Mouse (Mus musculus) liver, embryonic 14.5 days (tissue): ENCODE data around the gene Adcyap1r1. TPM values are rescaled to one million over a fixed set of nuclear protein-coding genes. Genes with fewer than 3 reads are reported as not detected.

Experiments used
- ATAC-seq: fragments of 200-750 bp; cut with Nextera tagmentation; 2 replicates; pipeline ENCODE4 v1.8.0; 2017; ENCODE audit warnings: moderate number of reproducible peaks, mild to moderate bottlenecking, moderate library complexity; ENCODE audit not compliant: insufficient read depth
- DNase-seq, 3 experiments: peaks; one replicate each; pipeline ENCODE4 v3.0.0-alpha.2; 2012 to 2013; ENCODE audit warnings: low read depth in 3 of 3, low spot score in 3 of 3
- H3K27ac ChIP-seq: fragments of 300-500 bp; sonication (generic); 2 replicates; pipeline ENCODE4 v1.5.1; 2014; ENCODE audit warnings: moderate library complexity, mild to moderate bottlenecking, control low read depth, inconsistent platforms
- H3K27me3 ChIP-seq: fragments of 300-500 bp; sonication (generic); 2 replicates; pipeline ENCODE4 v1.6.1; 2014; ENCODE audit warnings: mild to moderate bottlenecking, low read length, moderate library complexity; ENCODE audit not compliant: control insufficient read depth, insufficient read depth
- H3K36me3 ChIP-seq: fragments of 300-500 bp; sonication (generic); replicated peaks from 2 replicates; pipeline ENCODE4 v1.6.1; 2014; ENCODE audit warnings: low read depth; ENCODE audit not compliant: control insufficient read depth, insufficient read depth
- H3K4me1 ChIP-seq, 2 experiments: fragments of 200-500 bp in 1 of 2; fragments of 300-500 bp in 1 of 2; sonication (generic) in 1 of 2; replicated peaks; 2 replicates each; pipeline ENCODE4 v1.6.1; 2012 to 2014; ENCODE audit warnings: antibody characterized with exemption in 1 of 2, inconsistent platforms in 1 of 2, low read length in 1 of 2; ENCODE audit not compliant: control insufficient read depth in 2 of 2, insufficient read depth in 2 of 2
- H3K4me2 ChIP-seq: fragments of 300-500 bp; sonication (generic); 2 replicates; pipeline ENCODE4 v1.6.1; 2014; ENCODE audit warnings: low read depth, mild to moderate bottlenecking, control low read depth, moderate library complexity
- H3K4me3 ChIP-seq, 2 experiments: fragments of 200-500 bp in 1 of 2; fragments of 300-500 bp in 1 of 2; sonication (generic) in 1 of 2; 2 replicates each; pipeline ENCODE4 v1.5.1; 2012 to 2014; ENCODE audit warnings: low read depth in 2 of 2, low read length in 2 of 2, mild to moderate bottlenecking in 2 of 2, control low read depth in 1 of 2, inconsistent platforms in 1 of 2, moderate library complexity in 1 of 2; ENCODE audit not compliant: insufficient read depth in 1 of 2
- H3K9ac ChIP-seq: fragments of 300-500 bp; sonication (generic); replicated peaks from 2 replicates; pipeline ENCODE4 v1.6.1; 2014; ENCODE audit warnings: mild to moderate bottlenecking, control low read depth, moderate library complexity
- H3K9me3 ChIP-seq: fragments of 300-500 bp; sonication (generic); 2 replicates; pipeline ENCODE4 v1.6.1; 2016; ENCODE audit warnings: low read length, mixed read lengths; ENCODE audit not compliant: control insufficient read depth
- CTCF ChIP-seq: IDR thresholded peaks from 2 replicates; pipeline ENCODE4 v1.5.1; 2016; ENCODE audit warnings: antibody characterized with exemption, low read depth, control low read depth
- EP300 ChIP-seq: IDR thresholded peaks from 2 replicates; pipeline ENCODE4 v1.6.1; 2016; ENCODE audit warnings: antibody characterized with exemption, low read depth
- WGBS: fragments of 180-500 bp; shearing (Covaris S2); extraction: QIAGEN DNeasy Blood & Tissue Kit; methylation state at CpG from one replicate; pipeline ENCODE4 v1.1.7; 2014; ENCODE audit not compliant: insufficient replicate concordance; 5-methylcytosine and 5-hydroxymethylcytosine counted together
- polyA plus RNA-seq, 2 experiments: library from polyadenylated mRNA; depleted of rRNA in 1 of 2; stranded (reverse) in 1 of 2; unstranded in 1 of 2; fragments of >200 nt; fragmentation: Nextera tagmentation in 1 of 2; extraction: Ambion mirVana in 1 of 2; gene quantifications; 2 replicates each; pipeline versions ENCODE4 v1.2.1 to v1.2.3; 2012 to 2014

The Adcyap1r1 gene
- polyA plus RNA-seq, 2 experiments, result 0.01 TPM; not detected in 1

GRCm38 (mm10) chr6:55506519-55506918 is 54.7 kb downstream of the Adcyap1r1 start:
- no peak overlapping the region for H3K9ac ChIP-seq
- no peak overlapping the region for H3K4me3 ChIP-seq
- H3K36me3 ChIP-seq, result no peaks in the 10 kb centered on the region
- 67% methylated on average over 4 of the region's 4 CpGs for WGBS
- ATAC-seq, result no peak
- H3K4me2 ChIP-seq, result no peak overlapping the region
- no peak overlapping the region for H3K27ac ChIP-seq
- no peak for DNase-seq
- no peaks in the 10 kb centered on the region for H3K4me1 ChIP-seq
- no peaks in the 10 kb centered on the region for H3K27me3 ChIP-seq
- H3K9me3 ChIP-seq, result no peaks in the 10 kb centered on the region
- TF ChIP-seq EP300, result no peak
- no peak for TF ChIP-seq CTCF

GRCm38 (mm10) chr6:55509130-55509870 is 57.5 kb downstream of the Adcyap1r1 start:
- H3K4me1 ChIP-seq, result no peaks in the 10 kb centered on the region
- ATAC-seq, result no peak
- no peaks in the 10 kb centered on the region for H3K36me3 ChIP-seq
- H3K4me2 ChIP-seq, result no peak overlapping the region
- DNase-seq, result no peak
- no peak overlapping the region for H3K27ac ChIP-seq
- H3K9me3 ChIP-seq, result no peaks in the 10 kb centered on the region
- H3K27me3 ChIP-seq, result no peaks in the 10 kb centered on the region
- H3K9ac ChIP-seq, result no peak overlapping the region
- H3K4me3 ChIP-seq, result no peak overlapping the region
- WGBS, result 48% methylated on average over 6 of the region's 6 CpGs
- TF ChIP-seq CTCF (no peak), EP300 (no peak)

- H3K27ac ChIP-seq, result no peak overlapping the region
- ATAC-seq (no peak), DNase-seq (peak; percentile 10 to 24 (median 22))
- no peaks in the 10 kb centered on the region for H3K4me1 ChIP-seq
- TF ChIP-seq CTCF (peak; percentile 75), EP300 (no peak)
- WGBS, result 28% methylated on average over 12 of the region's 12 CpGs
- no peak overlapping the region for H3K4me2 ChIP-seq
- no peaks in the 10 kb centered on the region for H3K9me3 ChIP-seq
- no peaks in the 10 kb centered on the region for H3K27me3 ChIP-seq
- no peak overlapping the region for H3K4me3 ChIP-seq
- no peak overlapping the region for H3K9ac ChIP-seq
- no peaks in the 10 kb centered on the region for H3K36me3 ChIP-seq
Measured at GRCm38 (mm10) chr6:55511212-55512065, 59.7 kb downstream of the Adcyap1r1 start.

- ATAC-seq (no peak), DNase-seq (no peak)
- Histone ChIP-seq H3K4me2 (no peak overlapping the region), H3K4me1 (no peaks in the 10 kb centered on the region), H3K9ac (no peak overlapping the region), H3K9me3 (no peaks in the 10 kb centered on the region), H3K27me3 (no peaks in the 10 kb centered on the region), H3K36me3 (no peaks in the 10 kb centered on the region), H3K27ac (no peak overlapping the region), H3K4me3 (no peak overlapping the region)
- 44% methylated on average over 19 of the region's 19 CpGs for WGBS
- TF ChIP-seq EP300 (no peak), CTCF (no peak)
Measured at GRCm38 (mm10) chr6:55512066-55512703, 60.4 kb downstream of the Adcyap1r1 start.

GRCm38 (mm10) chr6:55513477-55513876 is 61.7 kb downstream of the Adcyap1r1 start:
- H3K27me3 ChIP-seq, result no peaks in the 10 kb centered on the region
- ATAC-seq, result no peak
- H3K4me2 ChIP-seq, result no peak overlapping the region
- 47% methylated on average over 5 of the region's 5 CpGs for WGBS
- DNase-seq, result no peak
- no peaks in the 10 kb centered on the region for H3K9me3 ChIP-seq
- no peaks in the 10 kb centered on the region for H3K36me3 ChIP-seq
- H3K27ac ChIP-seq, result no peak overlapping the region
- H3K4me1 ChIP-seq, result no peaks in the 10 kb centered on the region
- no peak overlapping the region for H3K4me3 ChIP-seq
- no peak for TF ChIP-seq EP300
- no peak for TF ChIP-seq CTCF
- H3K9ac ChIP-seq, result no peak overlapping the region
